Mouse (Mus musculus): ENCODE measurements around the gene Plekhh1.

DNA sequence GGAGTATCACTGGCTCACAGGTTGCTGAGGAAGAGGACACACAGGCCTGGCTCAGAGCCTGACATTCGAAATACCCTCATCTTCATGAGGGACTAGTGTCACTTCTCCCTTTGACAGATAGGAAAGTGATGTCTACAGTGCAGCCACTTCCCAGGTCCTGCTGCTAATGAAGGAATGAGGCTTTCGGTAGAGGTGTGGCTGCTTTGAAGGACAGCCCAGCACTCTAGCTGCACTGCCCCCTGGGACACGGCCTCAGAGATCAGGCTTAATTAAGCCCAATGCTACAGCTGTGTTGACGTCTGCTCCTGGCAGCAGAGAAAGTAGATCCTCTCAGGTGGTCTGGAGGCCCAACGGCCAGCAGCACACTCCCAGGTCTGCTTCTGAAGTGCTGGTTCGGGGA, 30.6 kb downstream of the Plekhh1 start:
- TF ChIP-seq POLR2A (IDR thresholded peaks at IDR 0.05; ENCODE audit: insufficient read depth, low read length) (no peak), EP300 (IDR thresholded peaks at IDR 0.05; ENCODE audit: insufficient read depth, low read depth, low read length) (no peak), CTCF (IDR thresholded peaks at IDR 0.05; ENCODE audit: low read depth, low read length) (no peak)
